Mouse (Mus musculus): ENCODE measurements around the gene Cwh43. TPM values are rescaled to one million over a fixed set of nuclear protein-coding genes. Genes with fewer than 3 reads are reported as not detected.

Cwh43 gene
- total RNA-seq, 1 experiment: 0.31 TPM

GRCm38 (mm10) chr5:73454502-73455306, 48.8 kb downstream of the Cwh43 start:
- Histone ChIP-seq H3K9me3 (ENCODE audit: control insufficient read depth, insufficient read depth, low read depth, low read length) (0 out of 2 replicates have a peak, but pooled peaks cover 2% of the 10 kb centered on the region), H3K27ac (ENCODE audit: insufficient read depth, low read depth, low read length, poor library complexity, severe bottlenecking) (no peak overlapping the region), H3K4me1 (ENCODE audit: control insufficient read depth in 2 of 2, insufficient read depth in 2 of 2, low read length in 2 of 2, poor library complexity in 1 of 2) (no peaks in the 10 kb centered on the region), H3K9ac (ENCODE audit: insufficient read depth, low read depth, low read length, poor library complexity, severe bottlenecking) (no peak overlapping the region), H3K36me3 (ENCODE audit: control insufficient read depth, insufficient read depth, low read length, poor library complexity, severe bottlenecking) (no peaks in the 10 kb centered on the region), H3K4me3 (ENCODE audit: insufficient read depth in 1 of 2, low read depth in 1 of 2, low read length in 2 of 2, poor library complexity in 1 of 2, severe bottlenecking in 1 of 2) (no peak overlapping the region)
- no peak for TF ChIP-seq HCFC1 (IDR thresholded peaks at IDR 0.05; ENCODE audit: borderline replicate concordance, insufficient read depth, low read length)
- TF ChIP-seq MAFK (IDR thresholded peaks at IDR 0.05; ENCODE audit: insufficient read depth, low read depth, low read length): no peak
- no peak for TF ChIP-seq ZNF384 (IDR thresholded peaks at IDR 0.05; ENCODE audit: low read depth, low read length)
- no peak for TF ChIP-seq CHD2 (IDR thresholded peaks at IDR 0.05; ENCODE audit: low read depth, low read length)
- TF ChIP-seq ZC3H11A (IDR thresholded peaks at IDR 0.05; ENCODE audit: borderline replicate concordance, low read depth, low read length): no peak
- DNase-seq (ENCODE audit: low read depth, low spot score): no peak
- in situ Hi-C loops (cut with MboI; ENCODE audit: low sequenced_read_pairs in 2 of 2, unreplicated experiment in 2 of 2): no loop called here

DNA sequence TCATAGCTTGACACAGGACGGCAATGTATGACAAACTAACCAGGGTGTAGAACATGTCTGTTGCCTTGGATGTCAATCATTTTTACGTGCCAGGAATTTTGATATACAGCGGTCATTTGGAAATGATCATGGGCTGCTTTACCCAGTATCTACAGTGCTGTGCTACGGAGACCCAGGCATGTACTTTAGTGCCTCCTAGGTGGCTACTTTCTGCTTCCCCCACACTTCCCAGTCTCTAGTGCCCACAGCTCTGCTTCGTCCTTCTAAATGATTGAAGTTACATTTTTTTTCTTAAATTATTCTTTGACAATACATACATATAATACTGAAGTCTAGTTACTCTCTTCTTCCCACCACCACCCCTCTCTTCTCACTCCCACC, 49.4 kb downstream of the Cwh43 start:
- Histone ChIP-seq H3K4me3 (ENCODE audit: insufficient read depth in 1 of 2, low read depth in 1 of 2, low read length in 2 of 2, poor library complexity in 1 of 2, severe bottlenecking in 1 of 2) (no peak overlapping the region), H3K36me3 (ENCODE audit: control insufficient read depth, insufficient read depth, low read length, poor library complexity, severe bottlenecking) (no peaks in the 10 kb centered on the region), H3K4me1 (ENCODE audit: control insufficient read depth in 2 of 2, insufficient read depth in 2 of 2, low read length in 2 of 2, poor library complexity in 1 of 2) (no peaks in the 10 kb centered on the region), H3K9me3 (ENCODE audit: control insufficient read depth, insufficient read depth, low read depth, low read length) (0 out of 2 replicates have a peak, but pooled peaks cover 2% of the 10 kb centered on the region), H3K9ac (ENCODE audit: insufficient read depth, low read depth, low read length, poor library complexity, severe bottlenecking) (no peak overlapping the region), H3K27ac (ENCODE audit: insufficient read depth, low read depth, low read length, poor library complexity, severe bottlenecking) (no peak overlapping the region)
- DNase-seq (ENCODE audit: low read depth, low spot score): no peak
- in situ Hi-C loops (cut with MboI; ENCODE audit: low sequenced_read_pairs in 2 of 2, unreplicated experiment in 2 of 2): no loop called here
- TF ChIP-seq MAFK (IDR thresholded peaks at IDR 0.05; ENCODE audit: insufficient read depth, low read depth, low read length) (no peak), CHD2 (IDR thresholded peaks at IDR 0.05; ENCODE audit: low read depth, low read length) (no peak), HCFC1 (IDR thresholded peaks at IDR 0.05; ENCODE audit: borderline replicate concordance, insufficient read depth, low read length) (no peak), ZNF384 (IDR thresholded peaks at IDR 0.05; ENCODE audit: low read depth, low read length) (no peak), ZC3H11A (IDR thresholded peaks at IDR 0.05; ENCODE audit: borderline replicate concordance, low read depth, low read length) (no peak)

- DNase-seq (ENCODE audit: low read depth, low spot score): no peak
- in situ Hi-C loops (cut with MboI; ENCODE audit: low sequenced_read_pairs in 2 of 2, unreplicated experiment in 2 of 2): no loop called here
- H3K9me3 ChIP-seq (ENCODE audit: control insufficient read depth, insufficient read depth, low read depth, low read length): 0 out of 2 replicates have a peak, but pooled peaks cover 3% of the 10 kb centered on the region
Measured at GRCm38 (mm10) chr5:73468462-73469433, 62.9 kb downstream of the Cwh43 start.

GRCm38 (mm10) chr5:73474412-73475405, 68.8 kb downstream of the Cwh43 start:
- Histone ChIP-seq H3K9me3 (ENCODE audit: control insufficient read depth, insufficient read depth, low read depth, low read length) (no peaks in the 10 kb centered on the region), H3K4me1 (ENCODE audit: control insufficient read depth in 2 of 2, insufficient read depth in 2 of 2, low read length in 2 of 2, poor library complexity in 1 of 2) (no peaks in the 10 kb centered on the region), H3K36me3 (ENCODE audit: control insufficient read depth, insufficient read depth, low read length, poor library complexity, severe bottlenecking) (no peaks in the 10 kb centered on the region), H3K4me3 (ENCODE audit: insufficient read depth in 1 of 2, low read depth in 1 of 2, low read length in 2 of 2, poor library complexity in 1 of 2, severe bottlenecking in 1 of 2) (no peak overlapping the region), H3K27ac (ENCODE audit: insufficient read depth, low read depth, low read length, poor library complexity, severe bottlenecking) (no peak overlapping the region), H3K9ac (ENCODE audit: insufficient read depth, low read depth, low read length, poor library complexity, severe bottlenecking) (no peak overlapping the region)
- no peak for TF ChIP-seq CHD2 (IDR thresholded peaks at IDR 0.05; ENCODE audit: low read depth, low read length)
- in situ Hi-C loops (cut with MboI; ENCODE audit: low sequenced_read_pairs in 2 of 2, unreplicated experiment in 2 of 2): no loop called here
- no peak for DNase-seq (ENCODE audit: low read depth, low spot score)

More at GRCm38 (mm10) chr5:73468462-73469433, 62.9 kb downstream of the Cwh43 start:
- TF ChIP-seq ZNF384 (IDR thresholded peaks at IDR 0.05; ENCODE audit: low read depth, low read length) (no peak), HCFC1 (IDR thresholded peaks at IDR 0.05; ENCODE audit: borderline replicate concordance, insufficient read depth, low read length) (no peak), MAFK (IDR thresholded peaks at IDR 0.05; ENCODE audit: insufficient read depth, low read depth, low read length) (no peak), ZC3H11A (IDR thresholded peaks at IDR 0.05; ENCODE audit: borderline replicate concordance, low read depth, low read length) (no peak)
- Histone ChIP-seq H3K9ac (ENCODE audit: insufficient read depth, low read depth, low read length, poor library complexity, severe bottlenecking) (no peak overlapping the region), H3K27ac (ENCODE audit: insufficient read depth, low read depth, low read length, poor library complexity, severe bottlenecking) (no peak overlapping the region), H3K4me3 (ENCODE audit: insufficient read depth in 1 of 2, low read depth in 1 of 2, low read length in 2 of 2, poor library complexity in 1 of 2, severe bottlenecking in 1 of 2) (no peak overlapping the region), H3K36me3 (ENCODE audit: control insufficient read depth, insufficient read depth, low read length, poor library complexity, severe bottlenecking) (no peaks in the 10 kb centered on the region), H3K4me1 (ENCODE audit: control insufficient read depth in 2 of 2, insufficient read depth in 2 of 2, low read length in 2 of 2, poor library complexity in 1 of 2) (no peaks in the 10 kb centered on the region)
